Mouse (Mus musculus) midbrain, embryonic 16.5 days (tissue): ENCODE results near the gene Nrip1. TPM values are rescaled to one million over a fixed set of nuclear protein-coding genes. Genes with fewer than 3 reads are reported as not detected.
A peak's percentile ranks its signal among the peaks of the same experiment; 100 is the strongest.

Experiments
- ATAC-seq: fragments of 200-750 bp; cut with Nextera tagmentation; 2 replicates; pipeline ENCODE4 v1.8.0; 2017; ENCODE audit warnings: moderate TSS enrichment
- H3K27ac ChIP-seq: fragments of 300-500 bp; sonication (generic); 2 replicates; pipeline ENCODE4 v1.5.1; 2014; ENCODE audit warnings: mild to moderate bottlenecking, low read length, mixed read lengths
- H3K27me3 ChIP-seq: fragments of 300-500 bp; sonication (generic); 2 replicates; pipeline ENCODE4 v1.6.1; 2014; ENCODE audit warnings: low read depth, low read length, mixed read lengths; ENCODE audit not compliant: control insufficient read depth, insufficient read depth
- H3K36me3 ChIP-seq: fragments of 300-500 bp; sonication (generic); 2 replicates; pipeline ENCODE4 v1.6.1; 2014; ENCODE audit warnings: mild to moderate bottlenecking, low read length, moderate library complexity, mixed read lengths; ENCODE audit not compliant: control insufficient read depth, insufficient read depth
- H3K4me1 ChIP-seq: fragments of 300-500 bp; sonication (generic); 2 replicates; pipeline ENCODE4 v1.6.1; 2014; ENCODE audit warnings: mild to moderate bottlenecking, low read length, mixed read lengths; ENCODE audit not compliant: control insufficient read depth, insufficient read depth
- H3K4me2 ChIP-seq: fragments of 300-500 bp; sonication (generic); 2 replicates; pipeline ENCODE4 v1.6.1; 2014; ENCODE audit warnings: mild to moderate bottlenecking, low read length, mixed read lengths
- H3K4me3 ChIP-seq: fragments of 300-500 bp; sonication (generic); 2 replicates; pipeline ENCODE4 v1.5.1; 2014; ENCODE audit warnings: low read depth, mild to moderate bottlenecking, low read length, moderate library complexity, mixed read lengths
- H3K9ac ChIP-seq: fragments of 300-500 bp; sonication (generic); 2 replicates; pipeline ENCODE4 v1.6.1; 2014; ENCODE audit warnings: low read depth, low read length, mixed read lengths
- H3K9me3 ChIP-seq: fragments of 300-500 bp; sonication (generic); replicated peaks from 2 replicates; pipeline ENCODE4 v1.6.1; 2014; ENCODE audit warnings: mild to moderate bottlenecking, low read length, mixed read lengths; ENCODE audit not compliant: control insufficient read depth, poor library complexity, severe bottlenecking
- WGBS: fragments of 180-500 bp; shearing (Covaris S2); extraction: QIAGEN DNeasy Blood & Tissue Kit; methylation state at CpG from one replicate; pipeline ENCODE4 v1.1.7; 2014; 5-methylcytosine and 5-hydroxymethylcytosine counted together
- polyA plus RNA-seq: library from polyadenylated mRNA; unstranded; fragments of >200 nt; fragmentation: Nextera tagmentation; extraction: Ambion mirVana; gene quantifications from 2 replicates; pipeline ENCODE4 v1.2.1, GENCODE M21; 2015

Gene Nrip1
- polyA plus RNA-seq, 1 experiment from 2014 or later = 31.4 TPM

DNA sequence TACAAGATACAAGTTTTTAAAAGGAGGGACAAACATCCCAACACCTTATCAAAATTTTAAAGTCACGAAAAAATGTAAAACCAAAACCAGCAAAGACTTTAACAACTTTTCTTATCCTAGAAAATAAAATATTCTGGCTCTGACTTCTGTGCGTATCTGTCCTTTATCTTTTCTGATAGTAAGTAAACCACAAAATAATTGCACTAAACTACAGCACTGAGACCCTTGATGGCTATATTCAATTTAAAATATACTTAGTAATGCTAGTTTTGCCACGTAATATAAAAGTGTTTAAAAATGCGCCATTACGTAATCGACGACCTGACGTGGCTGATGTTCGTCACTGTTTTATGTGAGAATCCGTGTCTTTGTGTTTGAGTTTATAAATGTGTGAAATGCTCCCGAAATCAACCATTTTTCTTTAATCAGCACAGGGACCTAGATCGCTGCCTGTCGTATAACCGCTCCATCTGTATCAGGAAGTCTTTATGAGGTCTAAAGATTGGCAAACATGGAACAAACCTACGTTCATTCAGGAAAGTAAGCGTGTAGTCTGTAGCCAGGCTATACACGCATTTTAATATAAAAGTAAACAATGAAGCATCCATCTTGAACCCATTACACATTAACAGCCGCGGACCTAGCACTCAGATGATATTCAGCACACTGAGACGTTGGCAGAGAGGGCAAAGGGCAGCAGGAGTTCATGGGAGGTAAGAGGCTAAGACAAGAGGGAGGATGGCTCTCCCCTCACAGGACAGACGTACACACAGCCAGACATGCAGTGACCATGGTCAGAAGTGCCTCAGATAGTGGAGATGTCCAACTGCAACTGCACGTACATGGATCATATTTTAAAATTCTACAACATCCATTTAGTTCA, 56.4 kb downstream of the Nrip1 start:
- WGBS = 88% methylated on average over 22 of the region's 22 CpGs
- H3K27me3 ChIP-seq = no peaks in the 10 kb centered on the region
- no peak overlapping the region for H3K4me2 ChIP-seq
- no peak for ATAC-seq
- H3K4me3 ChIP-seq = no peak overlapping the region
- H3K4me1 ChIP-seq = peaks cover 34% of the 10 kb centered on the region
- no peak overlapping the region for H3K27ac ChIP-seq
- H3K9me3 ChIP-seq = no peaks in the 10 kb centered on the region
- no peak overlapping the region for H3K9ac ChIP-seq
- H3K36me3 ChIP-seq = no peaks in the 10 kb centered on the region

DNA sequence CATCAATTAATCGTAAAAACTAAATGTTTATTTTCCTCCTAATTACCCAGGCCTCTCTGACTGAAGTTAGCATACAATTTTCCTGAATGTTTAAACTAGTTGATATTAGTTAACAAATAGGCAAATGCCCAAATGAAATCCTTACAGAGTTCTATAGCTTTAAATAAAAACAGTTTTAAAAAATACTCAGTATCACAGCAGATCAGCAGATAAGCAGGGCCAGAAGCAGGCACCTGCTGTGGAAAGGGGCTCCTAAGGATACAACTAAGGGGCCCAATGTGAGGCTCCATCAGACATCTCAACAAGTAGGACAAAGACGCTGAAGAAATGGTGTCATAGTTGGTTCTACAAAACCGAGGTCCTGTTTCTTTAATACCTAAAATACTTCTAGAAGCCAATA, 58.0 kb downstream of the Nrip1 start:
- H3K36me3 ChIP-seq = no peaks in the 10 kb centered on the region
- no peaks in the 10 kb centered on the region for H3K9me3 ChIP-seq
- WGBS = 95% methylated on average over 3 of the region's 3 CpGs
- H3K4me1 ChIP-seq = peaks cover 20% of the 10 kb centered on the region
- no peak overlapping the region for H3K4me3 ChIP-seq
- H3K4me2 ChIP-seq = no peak overlapping the region
- H3K9ac ChIP-seq = no peak overlapping the region
- ATAC-seq = no peak
- H3K27ac ChIP-seq = no peak overlapping the region
- no peaks in the 10 kb centered on the region for H3K27me3 ChIP-seq

DNA sequence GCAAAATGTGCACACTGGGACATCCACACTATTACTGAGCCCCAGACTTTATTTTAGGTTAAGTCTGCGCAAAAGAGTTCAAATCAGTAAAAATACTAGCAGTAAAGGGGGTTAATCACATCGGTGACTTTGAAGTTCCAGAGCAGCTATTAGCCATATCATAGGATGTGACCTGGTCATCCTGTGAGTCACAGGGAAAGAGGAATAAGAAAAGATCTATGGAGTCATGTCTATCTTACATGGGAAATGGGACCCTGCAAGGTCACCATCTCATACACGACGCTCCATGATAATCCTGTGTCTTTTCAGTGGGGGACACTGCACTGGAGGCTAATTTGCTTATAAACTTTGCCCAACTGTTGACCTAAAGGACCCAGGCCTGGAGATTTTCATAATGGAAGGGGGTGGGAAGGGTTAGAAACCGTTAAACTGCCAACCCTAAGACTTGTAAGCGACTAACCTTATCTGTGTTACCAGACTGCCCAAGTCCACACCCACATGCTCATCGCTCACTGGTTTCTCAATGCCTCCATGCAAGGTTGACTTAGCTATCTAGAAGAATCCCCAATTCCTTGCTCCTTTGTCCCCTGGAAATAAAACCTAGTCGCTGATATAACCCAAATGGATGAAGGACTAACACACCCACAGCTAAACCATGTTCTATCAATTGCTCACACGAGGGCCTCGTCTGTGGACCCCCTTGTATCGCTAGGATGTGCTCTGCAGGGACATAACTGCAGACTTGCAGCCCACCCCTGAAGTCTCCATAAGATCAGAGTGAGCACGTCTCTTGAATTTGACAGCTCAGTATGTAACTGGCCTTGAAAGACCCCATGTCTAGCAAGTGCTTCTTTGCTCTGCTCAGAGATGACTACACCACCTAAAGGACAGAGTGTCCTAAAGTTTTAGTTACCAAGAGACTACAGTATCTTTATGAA, 59.3 kb downstream of the Nrip1 start:
- H3K4me3 ChIP-seq = no peak overlapping the region
- no peak overlapping the region for H3K9ac ChIP-seq
- H3K4me2 ChIP-seq = no peak overlapping the region
- H3K27me3 ChIP-seq = no peaks in the 10 kb centered on the region
- peaks cover 12% of the 10 kb centered on the region for H3K4me1 ChIP-seq
- 87% methylated on average over 12 of the region's 12 CpGs for WGBS
- H3K36me3 ChIP-seq = no peaks in the 10 kb centered on the region
- no peaks in the 10 kb centered on the region for H3K9me3 ChIP-seq
- no peak overlapping the region for H3K27ac ChIP-seq
- ATAC-seq = no peak

DNA sequence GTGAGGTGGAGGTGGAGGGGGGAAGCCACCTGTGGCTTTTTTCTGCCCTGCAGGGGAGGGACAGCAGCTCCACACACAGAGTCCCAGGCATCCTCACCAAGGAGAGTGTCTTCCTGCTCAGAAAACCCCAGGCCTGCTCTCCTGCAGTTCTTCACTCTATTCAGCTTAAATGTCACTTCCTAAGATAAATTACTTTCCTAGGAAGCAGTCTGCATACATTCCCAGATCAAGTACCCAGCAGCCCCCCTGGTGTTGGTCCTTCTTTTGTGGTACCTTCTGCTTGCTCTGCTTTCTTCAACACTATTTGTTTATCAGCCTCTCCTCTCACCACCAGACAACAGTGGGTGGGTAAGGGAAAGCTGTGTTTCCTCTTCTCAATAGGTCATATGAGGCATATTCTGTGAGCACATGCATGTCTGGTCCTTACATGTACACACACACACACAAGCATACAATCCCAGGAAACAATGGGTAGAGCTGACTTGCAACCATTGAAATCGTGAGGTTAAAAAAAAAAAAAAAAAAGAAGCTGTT, 60.7 kb downstream of the Nrip1 start:
- no peak overlapping the region for H3K27ac ChIP-seq
- H3K9ac ChIP-seq = no peak overlapping the region
- H3K36me3 ChIP-seq = no peaks in the 10 kb centered on the region
- WGBS = 56% methylated on average over 1 of the region's 1 CpGs
- H3K4me3 ChIP-seq = no peak overlapping the region
- no peak overlapping the region for H3K4me2 ChIP-seq
- peaks cover 5% of the 10 kb centered on the region for H3K4me1 ChIP-seq
- H3K27me3 ChIP-seq = no peaks in the 10 kb centered on the region
- no peak for ATAC-seq
- no peaks in the 10 kb centered on the region for H3K9me3 ChIP-seq

DNA sequence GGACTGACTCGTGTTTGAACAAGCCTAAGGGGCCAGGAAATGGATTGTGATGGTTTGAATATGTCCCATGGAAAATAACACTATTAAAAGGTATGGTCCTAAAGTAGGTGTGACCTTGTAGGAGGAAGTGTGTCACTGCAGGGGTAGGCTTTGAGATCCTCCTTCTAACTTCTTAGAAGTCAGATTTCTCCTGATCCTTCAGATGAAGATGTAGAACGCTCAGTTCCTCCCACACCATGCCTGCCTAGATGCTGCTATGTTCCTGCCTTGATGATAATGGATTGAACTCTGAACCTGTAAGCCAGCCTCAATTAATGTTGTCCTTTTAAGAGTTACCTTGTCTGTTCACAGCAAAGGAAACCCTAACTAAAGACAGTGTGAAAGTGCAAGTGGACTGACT, 62.8 kb downstream of the Nrip1 start:
- ATAC-seq = no peak
- WGBS = 85% methylated on average over 2 of the region's 2 CpGs

DNA sequence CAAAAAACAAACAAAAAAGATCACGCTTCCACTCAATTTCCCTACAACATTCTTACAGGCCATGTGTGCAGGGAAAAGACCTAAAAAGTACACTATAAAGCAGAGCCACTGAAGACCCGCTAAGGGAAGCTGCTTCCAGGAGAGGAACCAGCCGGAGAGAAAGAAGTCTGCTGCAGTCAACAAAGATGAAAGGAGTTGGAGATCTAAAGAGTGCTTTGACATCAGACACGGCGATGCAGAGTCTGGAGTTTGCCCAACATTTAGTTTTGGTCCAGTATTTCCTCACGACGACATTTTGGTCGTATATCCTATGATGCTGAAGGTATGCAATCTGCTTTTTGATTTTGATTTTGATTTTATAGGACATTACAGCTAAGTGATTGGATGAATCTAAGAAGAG, 63.3 kb downstream of the Nrip1 start:
- ATAC-seq = no peak
- Histone ChIP-seq H3K9ac (no peak overlapping the region), H3K9me3 (no peaks in the 10 kb centered on the region), H3K27me3 (no peaks in the 10 kb centered on the region), H3K36me3 (no peaks in the 10 kb centered on the region), H3K27ac (no peak overlapping the region), H3K4me1 (peaks cover 3% of the 10 kb centered on the region; the same call in 1 of the 2 replicates), H3K4me2 (no peak overlapping the region), H3K4me3 (no peak overlapping the region)
- WGBS = 68% methylated on average over 8 of the region's 8 CpGs

More for the DNA sequence above, 62.8 kb downstream of the Nrip1 start:
- Histone ChIP-seq H3K4me3 (no peak overlapping the region), H3K36me3 (no peaks in the 10 kb centered on the region), H3K27me3 (no peaks in the 10 kb centered on the region), H3K9ac (no peak overlapping the region), H3K4me2 (no peak overlapping the region), H3K4me1 (peaks cover 3% of the 10 kb centered on the region; the same call in 1 of the 2 replicates), H3K9me3 (no peaks in the 10 kb centered on the region), H3K27ac (no peak overlapping the region)

DNA sequence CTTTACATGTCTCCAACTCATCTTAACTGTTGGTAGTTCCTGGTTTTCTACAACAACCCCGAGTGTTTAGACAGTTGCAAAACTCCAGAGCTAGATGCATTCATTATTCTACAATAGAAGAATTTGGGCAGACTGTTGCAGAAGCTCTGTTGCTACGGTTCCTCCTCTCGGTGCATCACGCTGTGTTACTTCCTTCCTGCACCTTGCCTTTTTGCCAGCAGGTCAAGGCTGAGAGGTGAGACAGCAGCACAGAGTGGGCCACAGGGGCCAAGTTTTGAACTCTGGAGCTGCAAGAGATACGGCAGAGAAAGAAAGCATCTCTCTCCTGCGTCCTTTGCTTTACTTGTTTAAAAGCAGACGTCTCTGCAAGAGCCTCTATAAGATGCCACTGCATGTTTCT, 64.3 kb downstream of the Nrip1 start:
- H3K36me3 ChIP-seq = no peaks in the 10 kb centered on the region
- H3K4me2 ChIP-seq = no peak overlapping the region
- H3K27ac ChIP-seq = no peak overlapping the region
- WGBS = 75% methylated on average over 7 of the region's 7 CpGs
- H3K4me3 ChIP-seq = no peak overlapping the region
- no peaks in the 10 kb centered on the region for H3K9me3 ChIP-seq
- H3K9ac ChIP-seq = no peak overlapping the region
- peak; percentile 47; the same call in 1 of the 2 replicates for ATAC-seq
- no peaks in the 10 kb centered on the region for H3K27me3 ChIP-seq
- peaks cover 3% of the 10 kb centered on the region; the same call in 1 of the 2 replicates for H3K4me1 ChIP-seq

DNA sequence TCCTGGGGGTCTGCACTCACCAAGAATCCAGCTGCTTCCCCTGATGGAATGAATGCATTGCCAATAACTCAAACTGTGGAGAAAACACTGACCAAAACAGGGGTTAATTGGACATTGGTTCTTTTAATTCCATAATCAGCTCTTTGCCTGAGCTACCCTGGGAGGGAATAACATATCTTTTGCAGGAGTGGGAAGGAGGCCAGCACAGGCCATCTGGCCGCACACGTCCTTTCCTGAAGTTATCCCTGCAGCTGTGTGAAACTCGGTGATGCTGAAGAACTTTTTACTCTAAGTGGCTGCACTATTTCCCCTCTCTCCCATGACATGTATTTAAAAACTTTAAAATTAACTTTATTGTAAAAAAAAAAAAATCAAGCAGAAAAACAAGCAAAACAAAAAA, 66.6 kb downstream of the Nrip1 start:
- Histone ChIP-seq H3K9ac (no peak overlapping the region), H3K4me2 (no peak overlapping the region), H3K9me3 (no peaks in the 10 kb centered on the region), H3K27ac (no peak overlapping the region), H3K36me3 (no peaks in the 10 kb centered on the region), H3K27me3 (no peaks in the 10 kb centered on the region), H3K4me3 (no peak overlapping the region), H3K4me1 (peaks cover 3% of the 10 kb centered on the region; the same call in 1 of the 2 replicates)
- 56% methylated on average over 3 of the region's 3 CpGs for WGBS
- ATAC-seq = no peak
